Mouse (Mus musculus): ENCODE data around the gene Sbk3.

The Sbk3 gene

GRCm38 (mm10) chr7:4993999-4994788 lies 23.2 kb upstream of the Sbk3 start:
- in situ Hi-C loops (cut with MboI, MseI): no loop called here

GRCm38 (mm10) chr7:4993347-4993998 lies 22.5 kb upstream of the Sbk3 start:
- in situ Hi-C loops (cut with MboI, MseI): no loop called here

GRCm38 (mm10) chr7:4988250-4988649 lies 17.3 kb upstream of the Sbk3 start:
- in situ Hi-C loops (cut with MboI, MseI): no loop called here

GRCm38 (mm10) chr7:4976832-4977231 lies 5.9 kb upstream of the Sbk3 start:
- in situ Hi-C loops (cut with MboI, MseI): no loop called here

GRCm38 (mm10) chr7:4975455-4975854 lies 4.5 kb upstream of the Sbk3 start:
- in situ Hi-C loops (cut with MboI, MseI): no loop called here

GRCm38 (mm10) chr7:4972321-4973047 lies 1.5 kb upstream of the Sbk3 start:
- in situ Hi-C loops (cut with MboI, MseI): no loop called here

GRCm38 (mm10) chr7:4971710-4972109 lies 742 bp upstream of the Sbk3 start:
- in situ Hi-C loops (cut with MboI, MseI): no loop called here

- in situ Hi-C loops (cut with MboI, MseI): no loop called here
Observed at GRCm38 (mm10) chr7:4964988-4965387, 6.0 kb downstream of the Sbk3 start.

- in situ Hi-C loops (cut with MboI, MseI): no loop called here
Observed at GRCm38 (mm10) chr7:4964272-4964671, 6.7 kb downstream of the Sbk3 start, which contains the start of gene Sbk2. Gene Sbk2, minus strand, starts transcription at chr7:4964406.

- in situ Hi-C loops (cut with MboI, MseI): no loop called here
Observed at GRCm38 (mm10) chr7:4963527-4963926, 7.4 kb downstream of the Sbk3 start.

- in situ Hi-C loops (cut with MboI, MseI): no loop called here
Observed at GRCm38 (mm10) chr7:4957361-4957760, 13.6 kb downstream of the Sbk3 start.

GRCm38 (mm10) chr7:4953815-4954445 lies 17.0 kb downstream of the Sbk3 start:
- in situ Hi-C loops (cut with MboI, MseI): no loop called here

GRCm38 (mm10) chr7:4950561-4951342 lies 20.2 kb downstream of the Sbk3 start:
- in situ Hi-C loops (cut with MboI, MseI): no loop called here

GRCm38 (mm10) chr7:4948386-4948785 lies 22.6 kb downstream of the Sbk3 start:
- in situ Hi-C loops (cut with MboI, MseI): no loop called here

GRCm38 (mm10) chr7:4947855-4948254 lies 23.1 kb downstream of the Sbk3 start:
- in situ Hi-C loops (cut with MboI, MseI): no loop called here

- in situ Hi-C loops (cut with MboI, MseI): loop anchor here (5.0 kb wide), 1 partner anchor 109 kb away; the partner anchor contains the start of gene Zfp580 (in 2 of the 2)
Observed at GRCm38 (mm10) chr7:4943223-4943815, 27.6 kb downstream of the Sbk3 start.

GRCm38 (mm10) chr7:4942673-4943072 lies 28.3 kb downstream of the Sbk3 start:
- in situ Hi-C loops (cut with MboI, MseI): loop anchor here (5.0 kb wide), 1 partner anchor 110 kb away; the partner anchor contains the start of gene Zfp580 (in 2 of the 2)

- in situ Hi-C loops (cut with MboI, MseI): loop anchor here (5.0 kb wide), 1 partner anchor 112 kb away; the partner anchor contains the start of gene Zfp580 (in 2 of the 2)
Observed at GRCm38 (mm10) chr7:4940068-4940479, 30.9 kb downstream of the Sbk3 start.

GRCm38 (mm10) chr7:4938456-4938855 lies 32.5 kb downstream of the Sbk3 start:
- in situ Hi-C loops (cut with MboI, MseI): no loop called here

- in situ Hi-C loops (cut with MboI, MseI): no loop called here
Observed at GRCm38 (mm10) chr7:4937392-4937791, 33.6 kb downstream of the Sbk3 start.
